Mouse (Mus musculus) MEL (cell line): ENCODE measurements around the gene Gldc. TPM values are rescaled to one million over a fixed set of nuclear protein-coding genes. Genes with fewer than 3 reads are reported as not detected.
"Not testable (repeated sequence)": the region's sequence is repeated elsewhere in the genome, so short reads cannot be mapped to it uniquely, and the experiment has no call there.

Experiments
- DNase-seq: peaks from one replicate; pipeline ENCODE4 v3.0.0; 2011; ENCODE audit warnings: low read depth, low spot score
- H3K27ac ChIP-seq: 2 replicates; pipeline ENCODE4 v1.5.1; 2012; ENCODE audit warnings: low read depth, mild to moderate bottlenecking, control low read depth, low read length, moderate library complexity; ENCODE audit not compliant: control insufficient read depth
- H3K27me3 ChIP-seq, 2 experiments: fragments of 150-350 bp in 1 of 2; sonication (generic) in 1 of 2; 2 replicates each; pipeline ENCODE4 v1.6.1; 2012; ENCODE audit warnings: low read length in 2 of 2, mild to moderate bottlenecking in 2 of 2, improper control_type of control experiment in 1 of 2, moderate library complexity in 1 of 2; ENCODE audit not compliant: insufficient read depth in 2 of 2, control insufficient read depth in 1 of 2
- H3K36me3 ChIP-seq, 2 experiments: 2 replicates each; pipeline ENCODE4 v1.6.1; 2012 to 2014; ENCODE audit warnings: low read length in 2 of 2, improper control_type of control experiment in 1 of 2, inconsistent platforms in 1 of 2, mild to moderate bottlenecking in 1 of 2; ENCODE audit not compliant: insufficient read depth in 2 of 2, control insufficient read depth in 1 of 2
- H3K4me1 ChIP-seq, 2 experiments: fragments of 150-350 bp in 1 of 2; sonication (generic) in 1 of 2; 2 replicates each; pipeline ENCODE4 v1.6.1; 2012; ENCODE audit warnings: low read length in 2 of 2, improper control_type of control experiment in 1 of 2, mild to moderate bottlenecking in 1 of 2; ENCODE audit not compliant: insufficient read depth in 2 of 2, control insufficient read depth in 1 of 2
- H3K4me3 ChIP-seq, 2 experiments: fragments of 150-350 bp in 1 of 2; sonication (generic) in 1 of 2; 2 replicates each; pipeline ENCODE4 v1.5.1; 2012; ENCODE audit warnings: low read depth in 2 of 2, low read length in 2 of 2, mild to moderate bottlenecking in 2 of 2, moderate library complexity in 2 of 2, control low read depth in 1 of 2, improper control_type of control experiment in 1 of 2; ENCODE audit not compliant: control insufficient read depth in 1 of 2, insufficient read depth in 1 of 2
- H3K79me2 ChIP-seq: 2 replicates; pipeline ENCODE4 v1.6.1; 2012; ENCODE audit warnings: mild to moderate bottlenecking, low read length, moderate library complexity; ENCODE audit not compliant: control insufficient read depth, poor library complexity, insufficient read depth
- H3K9ac ChIP-seq: 2 replicates; pipeline ENCODE4 v1.6.1; 2012; ENCODE audit warnings: low read depth, mild to moderate bottlenecking, control low read depth, low read length, moderate library complexity; ENCODE audit not compliant: control insufficient read depth, poor library complexity, severe bottlenecking
- H3K9me3 ChIP-seq: fragments of 150-350 bp; sonication (generic); replicated peaks from 2 replicates; pipeline ENCODE4 v1.6.1; 2012; ENCODE audit warnings: mild to moderate bottlenecking, low read length, improper control_type of control experiment, moderate library complexity; ENCODE audit not compliant: insufficient read depth
- BHLHE40 ChIP-seq: IDR thresholded peaks from 2 replicates; pipeline ENCODE4 v1.6.1; 2012; ENCODE audit warnings: low read depth, mild to moderate bottlenecking, inconsistent platforms, low read length, improper control_type of control experiment, borderline replicate concordance
- CHD1 ChIP-seq: IDR thresholded peaks from 2 replicates; pipeline ENCODE4 v1.6.1; 2012; ENCODE audit warnings: low read depth, mild to moderate bottlenecking, inconsistent platforms, low read length, improper control_type of control experiment
- CHD2 ChIP-seq: IDR thresholded peaks from 2 replicates; pipeline ENCODE4 v1.6.1; 2011; ENCODE audit warnings: low read length, improper control_type of control experiment
- ELF1 ChIP-seq: IDR thresholded peaks from 2 replicates; pipeline ENCODE4 v1.6.1; 2014; ENCODE audit warnings: low read depth, mild to moderate bottlenecking, inconsistent platforms, low read length, improper control_type of control experiment, moderate library complexity
- EP300 ChIP-seq, 2 experiments: IDR thresholded peaks; 2 replicates each; pipeline ENCODE4 v1.6.1; 2011; ENCODE audit warnings: improper control_type of control experiment in 2 of 2, low read length in 2 of 2, low read depth in 1 of 2, mild to moderate bottlenecking in 1 of 2
- ETS1 ChIP-seq: IDR thresholded peaks from 2 replicates; pipeline ENCODE4 v1.6.1; 2012; ENCODE audit warnings: low read depth, mild to moderate bottlenecking, inconsistent platforms, low read length, improper control_type of control experiment, moderate library complexity
- HCFC1 ChIP-seq: IDR thresholded peaks from 2 replicates; pipeline ENCODE4 v1.6.1; 2012; ENCODE audit warnings: low read depth, mild to moderate bottlenecking, inconsistent platforms, low read length, improper control_type of control experiment, moderate library complexity
- JUND ChIP-seq: IDR thresholded peaks from 2 replicates; pipeline ENCODE4 v1.6.1; 2011; ENCODE audit warnings: low read depth, mild to moderate bottlenecking, improper control_type of control experiment, low read length
- KAT2A ChIP-seq: conservative IDR thresholded peaks from 2 replicates; pipeline ENCODE4 v1.6.1; 2012; ENCODE audit warnings: low read depth, low read length, improper control_type of control experiment, inconsistent platforms
- MEF2A ChIP-seq: IDR thresholded peaks from 2 replicates; pipeline ENCODE4 v1.6.1; 2014; ENCODE audit warnings: low read depth, mild to moderate bottlenecking, inconsistent platforms, low read length, improper control_type of control experiment; ENCODE audit not compliant: poor library complexity, insufficient replicate concordance, severe bottlenecking; ENCODE audit errors: extremely low read depth
- MYC ChIP-seq: IDR thresholded peaks from 2 replicates; pipeline ENCODE4 v1.6.1; 2011; ENCODE audit warnings: low read depth, mild to moderate bottlenecking, low read length, improper control_type of control experiment, moderate library complexity
- NELFE ChIP-seq: IDR thresholded peaks from 2 replicates; pipeline ENCODE4 v1.6.1; 2011; ENCODE audit warnings: low read depth, low read length, improper control_type of control experiment
- NRF1 ChIP-seq: IDR thresholded peaks from 2 replicates; pipeline ENCODE4 v1.6.1; 2014; ENCODE audit warnings: low read depth, mild to moderate bottlenecking, inconsistent platforms, low read length, improper control_type of control experiment, moderate library complexity; ENCODE audit not compliant: poor library complexity, insufficient read depth, severe bottlenecking
- POLR2AphosphoS2 ChIP-seq: IDR thresholded peaks from 2 replicates; pipeline ENCODE4 v1.6.1; 2011; ENCODE audit warnings: low read length, improper control_type of control experiment
- RAD21 ChIP-seq: IDR thresholded peaks from 2 replicates; pipeline ENCODE4 v1.6.1; 2011; ENCODE audit warnings: mild to moderate bottlenecking, low read depth, low read length, improper control_type of control experiment
- RCOR1 ChIP-seq: IDR thresholded peaks from 2 replicates; pipeline ENCODE4 v1.6.1; 2012; ENCODE audit warnings: low read depth, mild to moderate bottlenecking, inconsistent platforms, low read length, improper control_type of control experiment
- SIN3A ChIP-seq: IDR thresholded peaks from 2 replicates; pipeline ENCODE4 v1.6.1; 2012; ENCODE audit warnings: low read length, improper control_type of control experiment, inconsistent platforms
- TAL1 ChIP-seq: IDR thresholded peaks from 2 replicates; pipeline ENCODE4 v1.6.1; 2012; ENCODE audit warnings: mild to moderate bottlenecking, inconsistent platforms, low read length, moderate library complexity, mixed read lengths
- TBP ChIP-seq: IDR thresholded peaks from 2 replicates; pipeline ENCODE4 v1.8.0; 2011; ENCODE audit warnings: low read depth, low read length, improper control_type of control experiment
- UBTF ChIP-seq: IDR thresholded peaks from 2 replicates; pipeline ENCODE4 v1.6.1; 2012; ENCODE audit warnings: low read depth, mild to moderate bottlenecking, inconsistent platforms, low read length, improper control_type of control experiment, moderate library complexity, borderline replicate concordance; ENCODE audit not compliant: insufficient read depth
- USF1 ChIP-seq: IDR thresholded peaks from 2 replicates; pipeline ENCODE4 v1.6.1; 2014; ENCODE audit warnings: low read depth, mild to moderate bottlenecking, inconsistent platforms, low read length, improper control_type of control experiment, moderate library complexity
- ZC3H11A ChIP-seq: IDR thresholded peaks from 2 replicates; pipeline ENCODE4 v1.6.1; 2012; ENCODE audit warnings: low read depth, mild to moderate bottlenecking, inconsistent platforms, low read length, improper control_type of control experiment
- ZKSCAN1 ChIP-seq: IDR thresholded peaks from 2 replicates; pipeline ENCODE4 v1.6.1; 2012; ENCODE audit warnings: low read depth, mild to moderate bottlenecking, inconsistent platforms, low read length, improper control_type of control experiment, moderate library complexity
- ZNF384 ChIP-seq: IDR thresholded peaks from 2 replicates; pipeline ENCODE4 v1.6.1; 2012; ENCODE audit warnings: low read depth, mild to moderate bottlenecking, inconsistent platforms, low read length, improper control_type of control experiment
- polyA plus RNA-seq, 2 experiments: library from polyadenylated mRNA; stranded (reverse) in 1 of 2; unstranded in 1 of 2; fragments of >175 nt in 1 of 2; fragments of >200 nt in 1 of 2; gene quantifications; 2 replicates each; pipeline versions ENCODE4 v1.2.1 to v1.2.4; 2012; ENCODE audit warnings: low replicate concordance in 2 of 2, low read depth in 1 of 2; ENCODE audit not compliant: insufficient read length in 2 of 2, insufficient read depth in 1 of 2, missing spikeins in 1 of 2
- total RNA-seq: library from RNA; depleted of rRNA; stranded (reverse); fragments of 300-350 nt; gene quantifications from 2 replicates; pipeline ENCODE4 v1.2.3, GENCODE M21; 2012

Gene Gldc
- total and polyA plus RNA-seq, 3 experiments = 0.04 to 1.2 TPM; not detected in 1

DNA sequence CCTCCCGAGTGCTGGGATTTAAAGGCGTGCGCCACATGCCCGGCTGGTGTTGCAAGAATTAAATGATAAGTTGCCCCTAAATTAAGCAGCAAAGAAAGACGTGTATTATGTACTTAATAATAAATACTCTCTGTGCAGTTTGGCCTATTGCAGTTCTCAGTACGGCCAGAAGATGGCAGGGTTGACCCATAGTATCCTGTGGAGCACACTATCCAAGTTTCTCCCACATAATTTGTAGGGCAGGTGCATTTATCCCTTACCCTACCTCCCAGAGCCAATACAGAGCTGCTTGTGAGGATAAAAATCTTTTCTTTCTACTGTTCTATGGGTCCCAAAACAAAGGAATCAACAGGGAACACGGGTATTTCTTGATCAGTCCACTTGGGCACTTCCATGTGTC lies 42.1 kb upstream of the Gldc start (continued):
- TF ChIP-seq ZC3H11A (peak; percentile 37; the same call in 1 of the 2 replicates), KAT2A (no peak), ELF1 (no peak), BHLHE40 (no peak), RCOR1 (no peak), CHD2 (no peak), TBP (no peak), TAL1 (no peak), USF1 (no peak), MYC (no peak), EP300 (IDR thresholded peaks at IDR 0.05; ENCODE audit: low read depth in 1 of 2, low read length in 2 of 2) (no peak), RAD21 (peak; percentile 76), ETS1 (no peak), NELFE (no peak), POLR2AphosphoS2 (no peak), CHD1 (no peak)

DNA sequence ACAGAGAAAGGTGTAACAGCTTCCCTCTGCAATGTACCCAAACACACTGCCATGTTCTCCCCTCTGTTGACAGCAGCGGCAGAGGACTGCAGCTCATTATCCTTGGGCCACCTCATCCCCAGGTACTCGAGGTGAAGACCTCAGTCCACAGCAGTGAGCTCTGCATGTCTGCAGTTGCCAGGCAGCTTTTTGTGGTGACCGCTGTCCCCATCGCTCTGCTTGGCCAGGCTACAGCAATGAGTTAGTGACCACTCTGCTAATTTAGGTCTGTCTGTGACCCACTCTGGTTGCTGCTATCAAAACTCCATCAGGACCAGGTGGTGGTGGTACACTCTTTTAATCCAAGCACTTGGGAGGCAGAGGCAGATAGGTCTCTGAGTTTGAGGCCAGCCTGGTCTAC lies 41.0 kb upstream of the Gldc start:
- TF ChIP-seq ZNF384 (no peak), CHD1 (no peak), UBTF (no peak), MEF2A (no peak), SIN3A (no peak), HCFC1 (no peak), MYC (no peak), TBP (no peak), ZC3H11A (no peak), JUND (no peak), POLR2AphosphoS2 (no peak), NRF1 (no peak), BHLHE40 (no peak), ZKSCAN1 (no peak)
- Histone ChIP-seq H3K4me1 (no peaks in the 10 kb centered on the region), H3K9me3 (no peaks in the 10 kb centered on the region), H3K9ac (no peak overlapping the region), H3K79me2 (no peaks in the 10 kb centered on the region), H3K27ac (no peak overlapping the region), H3K27me3 (no peaks in the 10 kb centered on the region), H3K36me3 (no peaks in the 10 kb centered on the region), H3K4me3 (no peak overlapping the region)
- DNase-seq = no peak

DNA sequence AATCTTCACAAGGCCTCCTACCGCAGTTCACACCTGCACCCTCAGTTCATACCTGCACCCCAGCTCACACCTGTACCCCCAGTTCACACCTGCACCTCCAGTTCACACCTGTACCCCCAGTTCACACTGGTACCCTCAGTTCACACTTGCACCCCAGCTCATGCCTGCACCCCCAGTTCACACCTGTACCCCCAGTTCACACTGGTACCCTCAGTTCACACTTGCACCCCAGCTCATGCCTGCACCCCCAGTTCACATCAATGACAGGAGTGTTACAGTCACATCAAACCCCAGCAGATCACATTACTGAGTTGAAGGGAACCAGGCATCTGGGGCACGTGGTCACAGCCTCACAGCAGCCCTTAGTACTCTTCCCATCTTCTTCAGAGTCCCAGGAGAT lies 40.5 kb upstream of the Gldc start:
- H3K4me3 ChIP-seq, H3K36me3 ChIP-seq, H3K4me1 ChIP-seq, H3K9me3 ChIP-seq, H3K27me3 ChIP-seq, H3K27ac ChIP-seq, H3K9ac ChIP-seq, DNase-seq, H3K79me2 ChIP-seq: not testable (repeated sequence)
